Mouse (Mus musculus) bone marrow macrophage, adult 2 months (primary cell): ENCODE results near the gene 2310007B03Rik.

Experiments used
- CTCF ChIP-seq: IDR thresholded peaks from 2 replicates; pipeline ENCODE4 v1.5.1; 2012; ENCODE audit warnings: low read depth, mild to moderate bottlenecking, low read length, moderate library complexity
- POLR2A ChIP-seq: IDR thresholded peaks from 2 replicates; pipeline ENCODE4 v1.6.1; 2012; ENCODE audit warnings: mild to moderate bottlenecking, low read depth, low read length, borderline replicate concordance

GRCm38 (mm10) chr1:93157566-93157965 is 3.2 kb downstream of the 2310007B03Rik start:
- TF ChIP-seq CTCF (no peak), POLR2A (no peak)
